Mouse (Mus musculus) spleen, postnatal 36 days (tissue): ENCODE measurements around the gene Dnajc5.

Source experiments
- DNase-seq, 2 experiments: peaks; one replicate each; pipeline ENCODE4 v3.0.0; 2022; ENCODE audit warnings: low spot score in 2 of 2, mixed read lengths in 1 of 2

Dnajc5 gene

DNA sequence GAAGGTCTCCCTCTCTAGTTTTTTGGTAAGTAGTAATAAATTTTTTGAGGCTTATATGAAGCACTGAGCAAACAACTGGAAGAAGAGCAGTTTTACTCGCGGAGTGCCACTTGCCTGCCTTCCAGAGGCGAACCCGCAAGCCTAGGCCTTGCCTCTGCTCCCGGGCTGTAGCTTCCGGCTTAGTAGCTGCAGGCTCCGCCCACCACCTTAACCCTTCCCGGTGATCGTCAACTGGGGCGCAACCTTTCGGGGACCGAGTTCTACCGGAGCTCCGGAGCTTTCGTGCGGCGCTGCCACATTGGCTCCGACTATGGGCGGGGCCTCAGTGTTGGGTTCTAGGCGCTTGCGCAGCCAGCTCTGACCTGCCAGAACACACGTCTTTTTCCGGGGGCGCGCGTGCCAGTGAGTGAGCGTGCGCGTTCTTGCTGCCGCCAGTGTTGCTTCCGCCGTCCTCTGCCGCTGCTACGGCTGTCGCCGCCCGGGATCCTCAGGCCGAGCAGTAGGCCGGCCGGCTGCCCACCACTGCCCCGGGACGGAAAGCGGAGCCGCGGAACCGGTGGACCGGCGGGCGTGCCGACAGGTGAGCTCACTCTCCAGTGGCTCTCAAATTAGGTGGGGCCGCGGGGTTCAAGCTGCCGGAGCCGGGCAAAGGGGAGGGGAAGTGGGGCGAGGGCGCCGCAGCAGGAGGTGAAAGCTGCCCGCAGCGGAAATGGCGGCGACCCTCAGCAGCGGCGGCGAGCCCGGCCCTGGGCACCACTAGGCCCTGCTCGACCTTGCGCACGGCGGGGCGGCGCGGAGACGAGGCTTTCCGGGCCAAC is at the start of gene Dnajc5:
Gene Dnajc5 (plus strand): TSS at position 368 of the 818 bp plus-strand sequence.
- peak; percentile 99 for DNase-seq

DNA sequence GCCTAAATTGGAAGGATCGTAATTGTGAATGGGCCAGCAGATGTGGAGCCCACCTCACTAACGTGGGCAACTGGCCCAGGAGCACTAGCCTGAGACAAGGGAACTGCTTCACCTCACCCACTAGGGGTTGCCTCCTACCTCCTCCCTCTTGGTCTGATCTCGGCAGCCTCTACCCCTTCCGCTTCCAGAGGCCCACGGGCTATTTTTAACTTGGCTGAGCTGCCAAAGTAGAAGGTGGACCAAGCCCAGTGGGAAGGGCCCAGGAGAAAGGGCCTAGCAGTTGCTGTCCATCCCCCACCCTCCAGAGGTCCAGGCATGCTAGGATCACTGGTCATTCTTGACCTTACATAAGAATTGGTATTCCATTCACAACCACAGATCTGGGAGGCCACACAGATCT is 49.0 kb upstream of the Dnajc5 start:
- DNase-seq: no peak

DNA sequence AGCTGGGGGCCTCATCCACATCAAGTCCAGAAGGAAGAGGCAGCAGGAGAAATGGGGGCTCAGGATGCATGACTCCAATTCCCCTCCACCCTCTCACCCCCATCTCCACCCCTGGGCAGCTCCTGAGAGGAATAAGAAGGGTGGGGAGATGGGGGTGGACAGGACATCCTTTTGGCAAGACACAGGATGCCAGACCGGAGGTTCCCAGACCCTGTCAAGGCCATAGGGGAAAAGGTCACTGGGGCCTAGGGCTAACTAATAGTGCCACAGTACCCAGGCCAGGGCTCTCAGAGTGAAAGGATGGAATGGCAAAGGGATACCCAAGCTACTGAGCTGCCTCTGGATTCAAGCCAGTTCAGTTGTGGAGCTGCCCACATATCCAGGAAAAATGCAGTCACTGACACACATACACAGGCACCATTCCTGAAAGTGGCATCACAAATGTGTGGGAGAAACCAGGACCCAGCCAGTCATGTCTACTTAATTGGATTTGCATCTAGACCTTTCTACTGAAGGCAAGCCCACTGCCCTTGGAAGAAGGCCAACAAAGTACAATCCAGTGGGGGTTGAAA is 47.9 kb upstream of the Dnajc5 start:
- no peak for DNase-seq

DNA sequence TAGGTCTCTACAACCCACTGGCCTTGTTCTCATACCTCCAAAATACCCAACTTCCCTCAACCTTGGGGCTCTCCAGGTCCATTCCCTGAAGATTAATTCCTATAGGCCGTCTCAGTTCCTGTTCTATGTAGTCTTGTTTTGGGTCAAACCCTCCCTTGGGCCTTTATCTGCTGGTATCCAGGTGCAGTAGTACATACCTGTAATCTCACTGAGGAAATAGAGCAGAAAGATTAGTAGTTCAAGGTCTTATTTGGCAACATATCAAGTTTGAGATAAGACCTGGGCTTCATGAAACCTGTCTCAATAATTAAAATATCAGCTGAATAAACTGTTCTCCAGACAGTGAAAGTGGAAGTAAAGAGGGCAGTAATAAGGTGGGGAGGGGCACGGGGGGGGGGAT is 37.2 kb upstream of the Dnajc5 start:
- no peak for DNase-seq

DNA sequence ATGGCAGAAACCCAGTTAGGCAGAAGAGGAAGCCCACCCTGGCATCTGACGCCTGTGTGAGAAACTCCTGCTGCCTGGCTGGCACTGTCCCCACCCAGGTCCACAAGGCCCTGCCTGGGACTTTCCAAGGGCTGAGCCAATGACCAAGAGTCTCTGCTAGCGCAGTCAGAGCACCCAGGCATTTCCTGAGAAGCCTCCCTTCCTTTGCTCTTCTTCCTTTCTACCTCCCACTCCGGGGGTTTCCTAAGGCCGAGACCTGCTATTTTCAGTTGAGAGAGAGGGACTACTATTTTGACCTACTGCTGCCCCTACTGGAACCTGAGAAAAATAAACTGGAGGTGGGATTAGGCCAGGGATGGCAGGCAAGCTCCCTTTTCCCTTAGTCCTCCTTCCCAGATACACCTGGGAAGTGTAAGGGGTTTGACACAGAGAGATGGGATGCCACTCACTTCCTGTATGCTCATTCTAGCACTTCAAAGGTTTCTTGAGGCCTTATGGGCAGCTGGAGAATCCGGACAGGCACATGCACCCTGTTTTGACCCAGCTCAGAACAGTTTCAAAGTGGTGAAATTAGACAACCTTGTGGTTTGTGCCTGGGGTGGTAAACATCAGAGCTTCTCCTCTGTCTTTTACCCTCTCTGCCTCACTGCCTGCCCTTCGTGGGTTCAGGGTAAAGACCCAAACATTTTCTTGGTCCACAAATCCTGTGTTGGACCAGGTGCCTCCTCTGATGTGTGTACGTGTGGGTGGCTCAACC is 36.5 kb upstream of the Dnajc5 start:
- DNase-seq: peak; percentile 62 to 71

DNA sequence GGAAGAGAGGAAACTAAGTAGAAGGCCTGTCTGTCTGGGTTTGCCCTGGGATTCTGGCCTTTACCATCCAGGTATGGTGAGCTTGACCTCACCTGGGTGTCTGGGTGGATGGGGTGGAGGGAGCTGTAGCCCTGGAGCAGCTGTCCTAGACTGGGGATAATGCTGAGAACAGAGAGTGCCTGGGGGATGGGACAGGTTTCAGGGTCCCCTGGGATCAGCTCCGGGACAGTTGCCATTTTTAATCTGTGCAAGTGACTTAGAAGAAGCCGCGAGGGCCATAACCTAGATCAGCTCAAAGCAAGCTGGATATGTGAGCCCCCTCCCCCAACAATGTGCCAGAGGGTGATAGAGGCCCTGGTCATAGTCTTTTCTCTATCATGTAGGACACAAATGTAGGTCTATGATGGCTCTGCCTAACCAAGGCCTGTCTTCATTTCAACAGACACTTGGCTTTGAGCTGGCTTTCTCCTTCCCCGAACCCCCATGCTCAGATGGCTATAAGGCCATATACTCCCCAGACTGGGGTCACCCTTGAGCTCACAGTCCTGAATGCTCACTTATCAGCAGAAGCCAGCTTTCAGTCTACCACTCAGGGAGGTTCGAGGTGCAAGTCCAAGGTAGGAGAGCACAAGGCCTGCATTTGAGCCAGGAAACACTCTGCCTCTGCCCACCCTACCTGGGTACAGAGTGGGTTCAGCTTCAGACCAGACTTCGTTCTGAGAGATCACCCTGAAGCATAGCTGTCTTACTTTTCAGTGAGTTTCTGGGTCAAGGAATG is 35.6 kb upstream of the Dnajc5 start:
- DNase-seq: no peak

DNA sequence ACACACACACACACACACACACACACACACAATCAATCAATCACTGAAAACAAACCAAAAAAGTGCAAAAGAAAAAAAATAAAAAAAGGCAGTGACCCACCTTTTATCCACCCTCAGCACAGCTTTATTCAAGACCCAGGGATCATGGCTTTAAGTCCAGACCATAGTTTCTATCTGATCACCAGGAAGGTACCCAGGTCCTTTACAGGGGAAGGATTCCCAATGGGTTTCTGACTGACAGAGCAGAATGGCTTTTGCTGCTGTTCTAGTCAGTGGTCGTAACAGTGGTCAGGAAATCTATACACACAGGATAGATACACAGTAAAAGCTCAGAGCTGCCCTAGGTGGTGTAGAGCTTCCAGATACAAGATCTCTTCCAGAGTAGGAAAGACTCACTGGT is 34.5 kb upstream of the Dnajc5 start:
- DNase-seq: no peak

DNA sequence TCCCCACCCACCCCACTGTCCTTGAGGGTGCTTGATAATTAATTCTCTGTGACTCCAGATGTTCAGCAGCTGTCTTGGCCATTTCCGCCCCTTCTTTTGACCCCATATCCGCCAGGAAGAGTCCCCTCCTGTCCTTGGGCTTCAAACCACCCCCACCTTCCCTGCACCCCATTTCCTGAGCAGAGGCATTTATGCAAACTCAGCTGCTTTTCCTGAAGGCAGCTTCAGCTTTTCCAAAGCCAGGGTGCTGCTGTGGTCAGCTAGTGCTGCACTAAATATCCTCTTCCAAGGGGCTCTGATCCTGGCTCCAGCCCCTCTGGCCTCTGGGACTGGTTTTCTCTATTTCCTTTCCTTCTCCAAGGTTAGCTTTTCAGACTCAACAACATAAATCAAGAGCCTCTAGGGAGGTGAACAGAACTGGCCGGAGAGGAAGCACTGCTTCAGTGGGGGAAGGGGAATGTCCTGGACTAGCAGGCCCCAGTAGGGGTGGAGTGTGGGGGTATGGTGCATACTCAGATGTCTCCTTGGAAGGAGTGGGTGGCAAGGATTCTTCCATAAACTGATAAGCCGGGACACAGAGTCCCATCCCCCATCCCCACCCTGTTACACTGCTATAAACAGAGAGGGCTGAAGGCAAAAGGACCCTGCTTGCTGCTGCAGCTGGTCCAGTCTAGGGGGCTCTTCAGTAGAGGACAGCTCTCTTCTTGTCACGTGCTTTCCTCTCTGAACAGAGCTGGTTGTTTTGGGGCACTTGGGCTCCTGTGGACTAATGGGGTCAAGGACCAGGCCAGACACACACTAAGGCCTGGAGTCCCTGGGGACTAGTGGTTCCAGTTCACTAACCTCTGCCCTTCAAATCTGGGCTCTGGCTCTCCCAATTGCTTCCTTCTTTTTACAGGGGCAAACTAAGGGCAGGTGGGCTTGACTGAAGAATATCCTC is 32.7 kb upstream of the Dnajc5 start:
- DNase-seq: peak; percentile 20 to 28

DNA sequence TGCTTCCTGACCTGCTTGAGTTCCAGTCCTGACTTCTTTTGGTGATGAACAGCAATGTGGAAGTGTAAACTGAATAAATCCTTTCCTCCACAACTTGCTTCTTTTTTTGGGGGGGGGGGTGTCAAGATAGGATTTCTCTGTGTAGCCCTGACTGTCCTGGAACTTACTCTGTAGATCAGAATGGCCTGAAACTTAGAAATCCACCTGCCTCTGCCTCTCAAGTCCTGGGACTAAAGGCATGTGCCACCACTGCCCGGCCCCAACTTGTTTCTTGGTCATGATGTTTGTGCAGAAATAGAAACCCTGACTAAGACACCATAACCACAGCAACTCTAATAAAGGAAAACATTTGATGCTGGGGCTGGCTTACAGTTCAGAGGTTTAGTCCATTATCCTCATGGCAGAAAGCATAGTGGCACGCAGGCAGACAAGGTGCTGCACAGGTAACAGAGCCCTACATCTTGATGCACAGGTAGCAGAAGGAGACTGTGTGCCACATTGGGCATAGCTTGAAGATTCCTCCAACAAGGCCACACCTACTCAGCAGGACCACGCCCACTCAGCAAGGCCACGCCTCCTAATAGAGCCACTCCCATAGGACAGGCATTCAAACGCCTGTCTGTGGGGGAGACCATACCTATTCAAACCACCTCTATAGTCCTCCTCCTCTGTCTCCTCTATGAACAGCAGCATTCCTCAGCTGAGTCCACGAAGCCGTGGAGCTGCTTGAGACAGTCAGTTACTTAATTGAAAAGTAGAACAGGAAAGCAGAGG is 28.7 kb upstream of the Dnajc5 start:
- DNase-seq: peak; percentile 75 to 80

DNA sequence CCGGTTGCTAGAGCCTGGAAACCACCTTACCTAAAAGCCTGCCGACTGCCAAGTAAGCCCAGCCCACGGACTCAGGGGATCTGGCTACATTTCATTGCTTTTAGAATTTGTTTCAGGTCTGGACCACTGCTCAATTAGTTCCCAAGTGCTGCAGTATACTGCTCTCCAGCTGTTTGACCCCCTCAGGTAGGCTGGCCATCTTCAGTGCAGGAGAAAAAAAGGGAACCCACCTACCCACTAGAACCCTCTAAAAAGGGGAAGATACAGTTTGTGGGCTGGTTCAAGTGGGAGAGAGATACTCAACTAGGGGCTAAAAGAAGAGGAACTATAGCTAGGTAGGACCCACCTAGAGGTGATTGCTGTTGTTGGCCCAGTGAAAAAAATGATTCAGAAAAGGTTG is 28.1 kb upstream of the Dnajc5 start:
- peak; percentile 26 to 47 for DNase-seq

DNA sequence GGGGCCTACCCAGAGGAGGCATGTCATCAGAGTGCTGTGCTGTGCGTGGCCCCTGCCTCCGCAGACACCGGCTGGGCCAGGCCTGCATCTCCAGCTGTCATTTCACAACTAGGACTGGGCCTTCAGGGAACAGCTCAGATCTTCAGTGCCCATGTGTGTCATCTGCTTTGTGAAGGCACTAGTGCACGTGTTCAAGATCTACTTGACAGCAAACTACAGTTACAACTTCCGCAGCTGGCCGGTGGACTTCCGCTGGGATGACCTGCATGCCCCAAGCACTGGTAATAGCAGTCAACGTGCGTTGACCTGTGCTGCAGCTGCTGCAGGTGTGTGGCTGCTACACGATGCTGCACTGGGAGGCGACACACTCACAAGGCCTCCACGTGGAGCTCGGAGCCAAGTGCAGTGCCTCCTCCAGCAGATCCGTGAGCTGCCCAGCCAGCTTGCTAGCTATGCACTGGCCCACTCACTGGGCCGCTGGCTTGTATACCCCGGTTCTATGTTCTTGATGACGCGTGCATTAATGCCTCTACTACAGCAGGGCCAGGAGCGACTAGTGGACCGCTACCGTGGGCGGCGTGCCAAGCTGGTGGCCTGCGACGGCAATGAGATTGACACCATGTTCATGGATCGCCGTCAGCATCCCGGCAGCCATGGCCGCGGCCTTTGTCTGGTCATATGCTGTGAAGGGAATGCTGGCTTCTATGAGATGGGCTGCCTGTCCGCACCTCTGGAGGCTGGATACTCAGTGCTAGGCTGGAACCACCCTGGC is 26.9 kb upstream of the Dnajc5 start, which contains the start of gene Abhd16b:
Gene Abhd16b (plus strand): TSS at position 51 of the 772 bp plus-strand sequence.
- no peak for DNase-seq

DNA sequence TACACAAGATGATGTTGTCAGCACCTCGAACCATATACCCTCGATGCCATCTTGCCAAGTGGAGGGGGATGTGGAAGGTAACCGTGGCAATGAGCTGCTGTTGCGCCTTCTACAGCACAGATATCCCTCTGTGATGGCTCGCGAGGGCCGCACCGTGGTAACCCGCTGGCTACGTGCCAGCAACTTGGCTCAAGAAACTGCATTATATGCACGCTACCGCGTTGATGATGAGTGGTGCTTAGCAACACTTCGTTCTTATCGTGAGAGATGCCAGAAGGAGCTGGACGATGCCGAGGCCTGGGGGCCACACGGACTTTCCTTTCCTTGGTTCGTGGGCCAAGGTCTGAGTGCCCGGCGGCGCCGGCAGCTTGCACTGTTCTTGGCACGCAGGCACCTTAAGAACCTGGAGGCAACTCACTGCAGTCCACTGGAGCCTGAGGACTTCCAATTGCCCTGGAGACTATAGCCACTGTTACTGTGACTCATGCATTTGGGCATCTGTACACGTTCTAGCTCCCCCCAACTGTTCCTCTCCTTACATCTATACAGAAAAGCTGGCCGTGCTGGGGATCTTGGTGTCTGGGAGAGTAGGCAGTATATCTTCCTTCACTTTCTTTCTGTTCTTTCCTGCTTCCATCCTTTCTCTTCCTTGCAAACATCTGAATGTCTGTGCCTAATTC is 25.9 kb upstream of the Dnajc5 start:
- no peak for DNase-seq

DNA sequence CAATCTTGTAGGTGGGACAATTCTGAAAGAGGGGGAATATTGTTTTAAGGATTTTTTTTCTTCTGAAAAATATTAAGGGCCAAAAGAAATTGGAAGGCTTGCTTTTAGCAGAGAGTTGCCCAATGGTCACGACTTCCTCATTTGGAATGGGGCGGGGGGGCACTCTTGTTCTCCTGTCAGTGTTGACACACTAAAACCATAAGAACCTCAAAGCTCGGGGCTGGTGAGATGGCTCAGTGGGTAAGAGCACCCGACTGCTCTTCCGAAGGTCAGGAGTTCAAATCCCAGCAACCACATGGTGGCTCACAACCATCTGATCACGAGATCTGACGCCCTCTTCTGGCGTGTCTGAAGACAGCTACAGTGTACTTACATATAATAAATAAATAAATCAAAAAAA is 24.4 kb upstream of the Dnajc5 start:
- DNase-seq: peak in 1 of 2 experiments; percentile 46

DNA sequence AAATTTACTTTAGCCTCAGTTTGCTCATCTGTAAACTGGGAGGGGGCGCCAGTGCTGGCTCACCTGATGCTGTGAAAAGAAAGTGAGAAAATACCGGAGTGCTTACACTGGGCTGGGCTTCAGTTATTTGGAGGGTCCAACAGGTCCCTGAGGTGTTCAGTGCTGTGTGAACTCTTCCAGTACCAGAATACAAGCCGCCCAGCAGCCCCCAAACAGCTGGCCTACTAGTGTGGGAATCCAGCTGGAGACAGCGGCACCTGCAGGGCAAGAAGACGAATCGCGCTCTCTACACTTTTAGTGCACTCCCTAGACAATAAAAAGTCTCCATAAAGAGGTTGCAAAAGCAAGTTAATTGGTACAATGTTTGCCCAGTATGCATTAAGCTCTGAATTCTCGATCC is 24.0 kb upstream of the Dnajc5 start:
- DNase-seq: peak; percentile 55 to 63

DNA sequence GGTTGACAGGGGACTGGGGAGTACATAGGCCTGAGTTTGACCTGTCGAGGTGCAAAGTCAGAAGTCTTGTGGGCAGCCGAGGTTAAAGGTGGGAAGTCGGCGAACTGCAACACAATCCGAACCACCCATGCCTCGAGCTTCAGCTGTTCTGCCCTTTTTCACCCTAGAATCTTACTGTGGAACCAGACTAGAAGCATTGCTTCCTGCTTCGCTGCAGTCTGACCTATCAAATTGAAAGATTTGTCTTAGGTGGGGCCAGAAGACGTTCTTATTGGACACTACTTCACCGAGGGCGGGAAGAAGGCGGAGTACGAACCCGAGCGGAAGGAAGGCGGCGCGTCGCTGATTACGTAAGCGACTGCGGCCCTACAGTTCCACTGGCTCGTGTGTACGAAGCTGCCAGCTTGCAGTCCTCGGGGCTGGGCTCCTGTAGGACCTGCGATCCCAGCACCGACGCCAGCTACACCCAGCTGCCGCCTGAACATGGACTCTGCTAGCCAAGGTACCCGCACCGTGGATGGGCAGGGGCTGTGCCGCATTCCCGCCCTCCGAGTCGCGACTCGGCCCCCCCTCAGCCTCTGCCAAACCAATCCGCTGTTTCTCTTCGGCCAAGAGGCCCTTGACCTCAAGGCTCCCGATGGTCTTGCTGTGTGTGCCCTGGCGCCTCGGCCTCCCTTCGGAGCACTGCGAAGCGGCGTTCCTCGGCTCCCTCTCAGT is 23.3 kb upstream of the Dnajc5 start, which contains the start of gene Tpd52l2:
Gene Tpd52l2 (plus strand): TSS at position 312 of the 717 bp plus-strand sequence.
- peak; percentile 91 to 94 for DNase-seq

DNA sequence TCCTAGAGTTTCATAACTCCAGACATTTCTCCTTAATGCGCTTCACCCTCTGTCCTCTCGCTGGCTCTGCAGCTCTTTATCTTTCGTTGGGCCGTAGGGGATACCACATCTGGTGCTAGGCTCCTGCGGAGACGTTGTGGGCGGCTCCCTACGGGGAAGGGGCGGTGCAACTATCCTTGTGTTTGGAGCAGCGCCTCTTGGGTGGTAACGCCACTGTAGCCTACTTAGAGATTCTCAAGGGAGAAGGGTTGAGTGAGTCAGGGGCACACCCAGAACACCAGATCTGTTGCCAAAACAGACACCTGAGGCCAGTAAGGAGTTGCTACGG is 22.8 kb upstream of the Dnajc5 start:
- DNase-seq: peak; percentile 58 to 70

DNA sequence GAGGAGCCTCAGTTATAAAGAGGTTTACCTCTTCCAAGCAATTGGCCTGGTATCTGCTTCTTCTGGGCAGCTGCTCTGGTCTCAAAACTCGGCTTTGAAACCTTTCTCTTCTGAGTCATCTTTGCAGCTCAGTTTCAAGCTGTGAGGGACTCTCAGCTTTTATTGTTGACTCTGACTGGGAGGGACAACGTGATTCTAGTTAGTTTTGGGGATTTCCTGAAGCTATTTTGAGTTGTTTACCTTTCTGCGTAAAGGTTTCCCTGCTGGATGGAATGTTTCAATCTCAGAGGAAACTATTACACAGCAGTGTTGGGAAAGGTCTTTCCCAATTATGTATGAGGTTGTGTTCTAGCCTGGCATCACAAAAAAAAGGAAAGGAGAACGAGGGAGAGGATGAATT is 21.6 kb upstream of the Dnajc5 start:
- no peak for DNase-seq

DNA sequence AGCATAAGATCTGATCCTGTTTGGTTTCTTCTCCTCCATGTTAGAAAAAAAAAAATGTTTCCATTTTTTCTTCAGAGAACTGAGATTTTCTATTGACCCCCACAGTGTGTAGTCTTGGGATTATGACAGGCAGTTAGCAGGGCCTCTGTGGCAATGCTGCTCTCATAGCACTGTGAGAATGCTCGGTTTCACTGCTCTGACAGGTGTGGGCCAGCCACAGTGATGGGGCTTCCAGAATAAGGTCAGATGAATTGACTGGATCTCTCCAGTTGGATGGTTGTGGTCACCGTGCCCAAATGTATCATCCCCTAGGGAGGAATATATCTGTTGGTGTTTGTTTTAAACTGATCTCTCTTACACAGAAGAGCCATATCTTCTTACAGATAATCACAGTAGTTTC is 11.1 kb upstream of the Dnajc5 start:
- no peak for DNase-seq
